Mouse (Mus musculus): Measurements from ENCODE around the gene Cers2. TPM values are rescaled to one million over a fixed set of nuclear protein-coding genes. Genes with fewer than 3 reads are reported as not detected.
A peak's percentile ranks its signal among the peaks of the same experiment; 100 is the strongest.

The Cers2 gene
- polyA plus RNA-seq, 1 experiment = 95.7 TPM

- Histone ChIP-seq H3K27me3 (ENCODE audit: control insufficient read depth, insufficient read depth, low read length) (no peaks in the 10 kb centered on the region), H3K36me3 (ENCODE audit: control insufficient read depth, insufficient read depth, low read length) (peaks cover 3% of the 10 kb centered on the region), H3K27ac (ENCODE audit: insufficient read depth, low read length) (peak overlapping the region; percentile 93), H3K4me1 (ENCODE audit: control insufficient read depth, insufficient read depth, insufficient read length) (peaks cover 23% of the 10 kb centered on the region; the same call in 1 of the 2 replicates), H3K4me3 (ENCODE audit: extremely low read depth, insufficient read depth, insufficient read length) (peak overlapping the region; percentile 93)
- TF ChIP-seq CTCF (IDR thresholded peaks at IDR 0.05; ENCODE audit: extremely low read depth, insufficient read depth, insufficient read length, insufficient replicate concordance) (no peak), POLR2A (IDR thresholded peaks at IDR 0.05; ENCODE audit: low read depth, low read length) (peak; percentile 57)
- DNase-seq (ENCODE audit: low read depth in 1 of 2, low spot score in 2 of 2) = peak; percentile 67 to 93
- under 1% methylated on average over 69 of the region's 71 CpGs for WGBS
These were observed 678 bp downstream of the Cers2 start for GRCm38 (mm10) chr3:95315094-95315843.

DNA sequence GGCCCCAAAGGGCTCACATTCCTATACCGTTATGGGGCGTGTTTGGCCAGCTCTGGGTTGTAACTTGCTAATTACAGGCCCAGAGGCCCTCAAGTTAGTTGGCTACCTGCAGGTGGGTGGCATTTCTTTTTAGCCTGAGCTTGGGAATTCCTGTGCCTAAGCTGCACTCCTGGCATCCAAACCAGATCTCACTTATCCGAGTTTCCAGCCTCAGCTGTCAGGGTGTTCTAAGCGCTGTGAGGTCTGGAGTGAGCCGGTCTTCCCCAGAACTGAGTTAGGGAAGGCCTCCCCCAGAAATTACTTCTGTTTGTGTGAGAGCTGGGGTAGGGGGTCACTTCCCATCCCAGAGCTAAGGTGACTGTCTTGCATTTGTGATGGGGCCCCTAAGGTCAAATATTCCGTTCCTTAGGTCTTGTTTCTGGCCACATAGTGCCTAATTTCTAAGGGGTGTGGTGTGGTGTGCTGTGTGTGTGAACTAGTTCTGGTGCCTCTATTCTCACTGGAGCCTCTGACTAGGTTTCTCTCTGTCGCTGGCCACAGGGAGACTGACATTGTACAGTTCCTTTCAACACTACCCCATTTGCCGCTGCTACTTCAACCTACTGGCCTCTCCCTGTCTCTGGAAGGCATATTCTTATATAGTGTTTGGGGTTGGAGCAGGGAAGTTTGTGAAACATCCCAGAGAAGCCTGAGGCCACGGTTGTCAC, 1.4 kb downstream of the Cers2 start:
- H3K27ac ChIP-seq (ENCODE audit: insufficient read depth, low read length) = peak overlapping the region; percentile 93
- H3K27me3 ChIP-seq (ENCODE audit: control insufficient read depth, insufficient read depth, low read length) = no peaks in the 10 kb centered on the region
- peaks cover 9% of the 10 kb centered on the region for H3K36me3 ChIP-seq (ENCODE audit: control insufficient read depth, insufficient read depth, low read length)
- peak overlapping the region; percentile 93 for H3K4me3 ChIP-seq (ENCODE audit: extremely low read depth, insufficient read depth, insufficient read length)
- DNase-seq (ENCODE audit: low read depth in 1 of 2, low spot score in 2 of 2) = no peak
- 9% methylated on average over 9 of the region's 9 CpGs for WGBS
- H3K4me1 ChIP-seq (ENCODE audit: control insufficient read depth, insufficient read depth, insufficient read length) = peaks cover 23% of the 10 kb centered on the region; the same call in 1 of the 2 replicates
- TF ChIP-seq POLR2A (IDR thresholded peaks at IDR 0.05; ENCODE audit: low read depth, low read length) (no peak), CTCF (IDR thresholded peaks at IDR 0.05; ENCODE audit: extremely low read depth, insufficient read depth, insufficient read length, insufficient replicate concordance) (no peak)

DNA sequence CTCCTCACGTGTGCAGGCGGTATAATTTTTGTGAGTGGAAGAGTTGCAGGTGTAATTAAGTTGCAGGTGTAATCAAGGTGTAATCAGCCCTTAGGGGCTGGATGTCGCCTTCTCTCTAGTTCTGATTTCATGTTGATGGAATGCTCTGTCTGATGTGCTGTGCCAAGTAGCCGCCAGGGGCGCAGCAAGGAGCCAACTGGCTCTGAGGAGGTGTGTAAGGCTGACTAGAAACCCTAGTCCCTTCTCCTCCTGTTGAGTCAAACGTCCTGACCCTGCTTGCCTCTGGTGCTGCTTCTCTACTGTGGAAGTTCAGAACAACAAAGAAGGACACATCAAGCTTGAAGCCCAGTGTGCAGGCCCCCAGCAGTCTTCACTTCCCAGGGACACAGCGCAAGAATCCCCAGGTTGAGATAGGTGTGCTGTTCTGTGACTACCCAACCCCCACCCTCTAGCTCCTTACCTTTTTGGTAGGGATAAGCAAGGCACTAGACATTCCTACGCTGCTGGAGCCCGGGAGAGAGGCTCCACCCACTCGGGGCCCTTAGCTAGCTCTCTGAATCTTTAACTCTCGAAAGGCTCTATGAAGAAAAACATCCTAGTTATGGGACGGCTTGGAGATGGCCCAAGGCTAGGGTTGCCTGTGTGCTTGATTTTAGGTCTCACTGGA, 3.0 kb downstream of the Cers2 start:
- DNase-seq (ENCODE audit: low read depth in 1 of 2, low spot score in 2 of 2) = peak in 1 of 2 experiments; percentile 58
- peaks cover 24% of the 10 kb centered on the region for H3K36me3 ChIP-seq (ENCODE audit: control insufficient read depth, insufficient read depth, low read length)
- no peak overlapping the region for H3K4me3 ChIP-seq (ENCODE audit: extremely low read depth, insufficient read depth, insufficient read length)
- no peak overlapping the region for H3K27ac ChIP-seq (ENCODE audit: insufficient read depth, low read length)
- no peaks in the 10 kb centered on the region for H3K27me3 ChIP-seq (ENCODE audit: control insufficient read depth, insufficient read depth, low read length)
- 41% methylated on average over 12 of the region's 12 CpGs for WGBS
- TF ChIP-seq POLR2A (IDR thresholded peaks at IDR 0.05; ENCODE audit: low read depth, low read length) (no peak), CTCF (IDR thresholded peaks at IDR 0.05; ENCODE audit: extremely low read depth, insufficient read depth, insufficient read length, insufficient replicate concordance) (peak; percentile 55; the same call in 1 of the 2 replicates)
- peaks cover 18% of the 10 kb centered on the region; the same call in 1 of the 2 replicates for H3K4me1 ChIP-seq (ENCODE audit: control insufficient read depth, insufficient read depth, insufficient read length)

GRCm38 (mm10) chr3:95318548-95318947, 4.0 kb downstream of the Cers2 start:
- no peak for DNase-seq (ENCODE audit: low read depth in 1 of 2, low spot score in 2 of 2)
- no peak overlapping the region for H3K4me3 ChIP-seq (ENCODE audit: extremely low read depth, insufficient read depth, insufficient read length)
- peaks cover 30% of the 10 kb centered on the region for H3K36me3 ChIP-seq (ENCODE audit: control insufficient read depth, insufficient read depth, low read length)
- H3K27ac ChIP-seq (ENCODE audit: insufficient read depth, low read length) = no peak overlapping the region
- H3K4me1 ChIP-seq (ENCODE audit: control insufficient read depth, insufficient read depth, insufficient read length) = peaks cover 15% of the 10 kb centered on the region; the same call in 1 of the 2 replicates
- no peak for TF ChIP-seq CTCF (IDR thresholded peaks at IDR 0.05; ENCODE audit: extremely low read depth, insufficient read depth, insufficient read length, insufficient replicate concordance)
- no peak for TF ChIP-seq POLR2A (IDR thresholded peaks at IDR 0.05; ENCODE audit: low read depth, low read length)
- no peaks in the 10 kb centered on the region for H3K27me3 ChIP-seq (ENCODE audit: control insufficient read depth, insufficient read depth, low read length)
- 69% methylated on average over 6 of the region's 6 CpGs for WGBS

GRCm38 (mm10) chr3:95319110-95319509, 4.5 kb downstream of the Cers2 start:
- TF ChIP-seq POLR2A (IDR thresholded peaks at IDR 0.05; ENCODE audit: low read depth, low read length) (no peak), CTCF (IDR thresholded peaks at IDR 0.05; ENCODE audit: extremely low read depth, insufficient read depth, insufficient read length, insufficient replicate concordance) (no peak)
- 45% methylated on average over 2 of the region's 2 CpGs for WGBS
- no peak overlapping the region for H3K27ac ChIP-seq (ENCODE audit: insufficient read depth, low read length)
- no peaks in the 10 kb centered on the region for H3K27me3 ChIP-seq (ENCODE audit: control insufficient read depth, insufficient read depth, low read length)
- peaks cover 31% of the 10 kb centered on the region for H3K36me3 ChIP-seq (ENCODE audit: control insufficient read depth, insufficient read depth, low read length)
- no peak overlapping the region for H3K4me3 ChIP-seq (ENCODE audit: extremely low read depth, insufficient read depth, insufficient read length)
- no peak for DNase-seq (ENCODE audit: low read depth in 1 of 2, low spot score in 2 of 2)
- peaks cover 15% of the 10 kb centered on the region; the same call in 1 of the 2 replicates for H3K4me1 ChIP-seq (ENCODE audit: control insufficient read depth, insufficient read depth, insufficient read length)

DNA sequence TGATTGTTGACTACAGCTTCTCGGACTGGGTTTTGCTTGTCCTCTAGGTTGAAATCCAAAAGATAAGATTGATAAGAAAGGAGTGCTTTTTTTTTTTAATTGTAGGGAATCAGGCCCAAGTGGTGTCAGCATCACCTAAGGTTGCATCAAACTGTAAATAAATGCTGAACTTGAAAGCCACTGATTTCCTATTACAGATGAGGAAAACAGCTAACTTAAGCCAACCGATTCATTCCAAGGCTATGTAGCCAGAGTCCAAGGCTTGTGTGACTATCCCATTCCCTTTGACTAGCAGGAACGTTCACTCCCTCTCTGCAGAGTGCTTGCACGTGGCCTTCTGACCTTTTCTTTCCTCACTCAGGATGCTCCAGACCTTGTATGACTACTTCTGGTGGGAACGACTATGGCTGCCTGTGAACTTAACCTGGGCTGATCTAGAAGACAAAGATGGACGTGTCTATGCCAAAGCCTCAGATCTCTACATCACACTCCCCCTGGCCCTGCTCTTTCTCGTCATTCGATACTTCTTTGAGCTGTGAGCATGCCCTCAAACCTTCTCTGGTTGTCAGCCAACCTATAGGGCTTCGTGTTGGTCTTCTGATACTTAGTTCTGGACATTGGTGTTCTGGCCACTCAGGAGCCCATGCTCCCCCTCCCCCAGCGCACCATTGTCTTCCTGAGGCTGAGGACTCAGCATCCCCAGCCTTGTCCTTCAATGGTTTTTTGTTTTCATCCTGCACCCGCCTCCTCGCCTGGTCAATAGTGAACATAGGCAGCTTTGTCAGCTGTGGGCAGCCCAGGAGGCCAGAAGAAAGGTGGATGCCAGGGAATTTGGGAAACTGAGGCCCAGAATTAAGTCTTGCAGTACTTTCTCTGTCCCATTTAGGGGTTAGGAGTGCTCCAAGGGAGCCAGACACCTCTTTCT, 5.4 kb downstream of the Cers2 start:
- H3K27ac ChIP-seq (ENCODE audit: insufficient read depth, low read length) = no peak overlapping the region
- no peaks in the 10 kb centered on the region for H3K27me3 ChIP-seq (ENCODE audit: control insufficient read depth, insufficient read depth, low read length)
- TF ChIP-seq CTCF (IDR thresholded peaks at IDR 0.05; ENCODE audit: extremely low read depth, insufficient read depth, insufficient read length, insufficient replicate concordance) (no peak), POLR2A (IDR thresholded peaks at IDR 0.05; ENCODE audit: low read depth, low read length) (no peak)
- 88% methylated on average over 12 of the region's 12 CpGs for WGBS
- H3K4me1 ChIP-seq (ENCODE audit: control insufficient read depth, insufficient read depth, insufficient read length) = peaks cover 12% of the 10 kb centered on the region; the same call in 1 of the 2 replicates
- H3K36me3 ChIP-seq (ENCODE audit: control insufficient read depth, insufficient read depth, low read length) = peaks cover 35% of the 10 kb centered on the region
- H3K4me3 ChIP-seq (ENCODE audit: extremely low read depth, insufficient read depth, insufficient read length) = no peak overlapping the region
- no peak for DNase-seq (ENCODE audit: low read depth in 1 of 2, low spot score in 2 of 2)

Measured in spleen, adult 2 months (tissue).